Mouse (Mus musculus): ENCODE measurements around the gene Cyfip1. TPM values are rescaled to one million over a fixed set of nuclear protein-coding genes. Genes with fewer than 3 reads are reported as not detected.

Cyfip1 gene
- polyA plus RNA-seq, 1 experiment: 0.08 TPM

DNA sequence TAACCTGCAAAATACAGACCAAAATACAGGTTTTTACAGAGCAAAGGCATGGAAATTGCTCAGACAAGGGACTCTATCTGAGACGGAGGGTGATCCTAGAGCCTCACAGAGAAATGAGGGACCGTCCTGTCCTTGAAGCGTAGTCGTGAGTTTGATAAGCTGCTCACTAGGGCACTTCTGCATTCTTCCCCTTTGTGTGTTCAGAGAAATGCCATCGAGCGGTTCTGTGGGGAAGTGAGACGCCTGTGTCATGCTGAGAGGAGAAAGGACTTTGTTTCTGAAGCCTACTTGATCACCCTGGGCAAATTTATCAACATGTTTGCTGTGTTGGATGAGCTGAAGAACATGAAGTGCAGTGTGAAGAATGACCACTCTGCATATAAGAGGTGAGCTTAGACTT lies 33.2 kb downstream of the Cyfip1 start:
- H3K4me1 ChIP-seq (ENCODE audit: control insufficient read depth): no peaks in the 10 kb centered on the region
- peaks cover 15% of the 10 kb centered on the region for H3K36me3 ChIP-seq (ENCODE audit: control insufficient read depth)
- TF ChIP-seq TAL1 (IDR thresholded peaks at IDR 0.05; ENCODE audit: low read length) (no peak), GATA1 (IDR thresholded peaks at IDR 0.05; ENCODE audit: low read length) (no peak)
- H3K4me3 ChIP-seq (replicated peaks): no peak overlapping the region
- H3K9me3 ChIP-seq (ENCODE audit: control insufficient read depth, low read length): no peaks in the 10 kb centered on the region
- H3K27me3 ChIP-seq (ENCODE audit: control insufficient read depth): no peaks in the 10 kb centered on the region

DNA sequence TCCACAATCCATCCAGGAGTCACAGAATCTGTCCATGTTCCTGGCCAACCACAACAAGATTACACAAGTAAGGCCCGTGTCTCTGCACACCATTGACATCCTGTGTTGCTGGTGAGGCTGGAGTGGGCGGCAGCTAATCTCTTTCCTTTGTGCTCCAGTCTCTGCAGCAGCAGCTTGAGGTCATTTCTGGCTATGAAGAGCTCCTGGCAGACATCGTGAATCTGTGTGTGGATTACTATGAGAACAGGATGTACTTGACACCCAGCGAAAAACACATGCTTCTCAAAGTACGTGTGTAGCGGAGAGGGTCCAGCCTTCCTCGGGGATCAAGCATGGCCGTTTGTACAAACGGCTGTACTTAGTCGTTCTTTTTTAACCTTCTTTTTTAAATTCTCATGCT lies 36.2 kb downstream of the Cyfip1 start:
- no peaks in the 10 kb centered on the region for H3K4me1 ChIP-seq (ENCODE audit: control insufficient read depth)
- H3K36me3 ChIP-seq (ENCODE audit: control insufficient read depth): peaks cover 17% of the 10 kb centered on the region
- TF ChIP-seq TAL1 (IDR thresholded peaks at IDR 0.05; ENCODE audit: low read length) (no peak), GATA1 (IDR thresholded peaks at IDR 0.05; ENCODE audit: low read length) (no peak)

DNA sequence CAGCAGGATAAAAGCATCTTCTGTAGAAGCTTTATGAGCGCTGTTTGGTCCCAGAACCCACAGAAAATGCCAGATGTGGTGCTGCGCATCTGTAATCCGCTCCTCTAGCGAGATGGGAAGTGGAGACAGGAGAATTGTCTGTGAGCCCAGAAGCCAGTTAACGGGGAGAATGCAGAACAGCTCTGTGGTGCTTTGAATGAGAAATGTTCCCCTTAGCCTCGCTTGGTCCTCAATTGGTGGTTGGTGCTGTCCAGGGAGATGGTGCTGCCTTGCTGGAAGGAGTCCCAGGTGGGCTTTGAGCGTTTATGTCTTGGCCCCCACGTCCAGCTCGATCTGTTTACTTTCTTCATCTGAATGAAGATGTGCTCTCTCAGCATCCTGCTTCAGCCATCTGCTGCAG lies 39.3 kb downstream of the Cyfip1 start:
- H3K4me1 ChIP-seq (ENCODE audit: control insufficient read depth): no peaks in the 10 kb centered on the region
- H3K27me3 ChIP-seq (ENCODE audit: control insufficient read depth): no peaks in the 10 kb centered on the region
- peaks cover 10% of the 10 kb centered on the region for H3K36me3 ChIP-seq (ENCODE audit: control insufficient read depth)
- no peak overlapping the region for H3K4me3 ChIP-seq (replicated peaks)
- no peaks in the 10 kb centered on the region for H3K9me3 ChIP-seq (ENCODE audit: control insufficient read depth, low read length)
- TF ChIP-seq GATA1 (IDR thresholded peaks at IDR 0.05; ENCODE audit: low read length): no peak

More for the DNA sequence above, 36.2 kb downstream of the Cyfip1 start:
- Histone ChIP-seq H3K27me3 (ENCODE audit: control insufficient read depth) (no peaks in the 10 kb centered on the region), H3K9me3 (ENCODE audit: control insufficient read depth, low read length) (no peaks in the 10 kb centered on the region), H3K4me3 (replicated peaks) (no peak overlapping the region)

DNA sequence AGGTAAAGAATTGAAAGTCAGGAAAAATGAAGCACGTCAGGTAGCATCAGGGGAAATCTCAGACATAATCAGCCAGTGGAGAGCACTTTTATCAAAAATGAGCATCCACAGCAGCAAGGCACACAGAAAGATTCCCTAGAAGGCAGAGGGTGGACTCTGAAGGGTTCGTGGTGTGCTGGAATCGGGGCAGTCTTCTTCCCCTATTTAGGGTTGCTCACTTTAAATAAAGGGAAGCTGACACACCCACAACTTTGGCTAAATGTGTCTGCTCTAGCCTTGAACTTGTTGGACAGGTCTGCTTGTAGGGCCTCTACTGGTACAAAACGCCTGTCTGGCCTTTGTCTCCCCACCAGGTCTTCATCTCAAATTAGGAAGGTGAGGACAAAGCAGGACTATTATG lies 47.1 kb downstream of the Cyfip1 start:
- no peak overlapping the region for H3K4me3 ChIP-seq (replicated peaks)
- TF ChIP-seq TAL1 (IDR thresholded peaks at IDR 0.05; ENCODE audit: low read length) (no peak), GATA1 (IDR thresholded peaks at IDR 0.05; ENCODE audit: low read length) (no peak)
- H3K9me3 ChIP-seq (ENCODE audit: control insufficient read depth, low read length): no peaks in the 10 kb centered on the region
- peaks cover 9% of the 10 kb centered on the region for H3K36me3 ChIP-seq (ENCODE audit: control insufficient read depth)
- no peaks in the 10 kb centered on the region for H3K4me1 ChIP-seq (ENCODE audit: control insufficient read depth)
- no peaks in the 10 kb centered on the region for H3K27me3 ChIP-seq (ENCODE audit: control insufficient read depth)

DNA sequence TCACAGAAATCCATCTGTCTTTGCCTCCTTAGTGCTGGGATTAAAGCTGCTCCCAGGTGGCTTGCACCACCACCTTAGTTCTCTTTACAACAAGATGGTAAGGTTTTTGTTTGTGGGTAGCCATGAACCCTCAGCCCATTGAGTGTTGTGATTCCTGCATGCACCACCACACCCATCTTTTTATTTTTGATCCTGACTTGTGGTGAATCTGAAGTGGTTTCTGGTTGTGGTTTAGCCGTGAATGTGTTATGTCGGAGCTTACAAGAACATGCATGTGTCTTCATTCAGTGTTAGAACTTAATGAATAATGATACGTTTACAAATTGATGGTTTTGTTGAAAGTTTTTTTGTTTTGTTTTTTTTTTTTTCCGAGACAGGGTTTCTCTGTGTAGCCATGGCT lies 48.5 kb downstream of the Cyfip1 start:
- H3K9me3 ChIP-seq (ENCODE audit: control insufficient read depth, low read length): no peaks in the 10 kb centered on the region
- TF ChIP-seq TAL1 (IDR thresholded peaks at IDR 0.05; ENCODE audit: low read length) (no peak), GATA1 (IDR thresholded peaks at IDR 0.05; ENCODE audit: low read length) (no peak)

DNA sequence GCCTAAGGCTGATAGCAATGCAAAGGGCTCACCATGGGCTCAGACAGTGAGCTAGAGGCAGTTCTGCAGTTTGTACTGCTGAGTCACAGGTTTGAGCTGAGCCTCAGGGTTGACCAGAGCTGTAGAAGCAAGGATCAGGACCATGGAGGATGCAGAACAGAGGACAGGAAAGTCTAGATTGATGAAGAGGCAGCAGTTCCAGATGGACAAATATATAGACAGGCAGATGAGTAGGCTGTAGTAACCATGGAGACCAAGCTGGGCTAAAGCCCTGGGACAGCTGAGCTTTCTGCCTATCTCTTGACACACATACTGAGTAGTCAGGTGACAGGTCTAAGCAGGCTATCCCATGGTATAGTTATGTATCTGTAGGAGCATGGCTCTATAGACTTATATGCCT lies 49.2 kb downstream of the Cyfip1 start:
- H3K27me3 ChIP-seq (ENCODE audit: control insufficient read depth): no peaks in the 10 kb centered on the region
- no peaks in the 10 kb centered on the region for H3K9me3 ChIP-seq (ENCODE audit: control insufficient read depth, low read length)
- H3K4me3 ChIP-seq (replicated peaks): no peak overlapping the region
- H3K4me1 ChIP-seq (ENCODE audit: control insufficient read depth): no peaks in the 10 kb centered on the region
- TF ChIP-seq TAL1 (IDR thresholded peaks at IDR 0.05; ENCODE audit: low read length): no peak
- no peak for TF ChIP-seq GATA1 (IDR thresholded peaks at IDR 0.05; ENCODE audit: low read length)
- peaks cover 14% of the 10 kb centered on the region for H3K36me3 ChIP-seq (ENCODE audit: control insufficient read depth)

More for the DNA sequence above, 48.5 kb downstream of the Cyfip1 start:
- no peaks in the 10 kb centered on the region for H3K27me3 ChIP-seq (ENCODE audit: control insufficient read depth)
- H3K4me1 ChIP-seq (ENCODE audit: control insufficient read depth): no peaks in the 10 kb centered on the region
- no peak overlapping the region for H3K4me3 ChIP-seq (replicated peaks)
- H3K36me3 ChIP-seq (ENCODE audit: control insufficient read depth): peaks cover 14% of the 10 kb centered on the region

DNA sequence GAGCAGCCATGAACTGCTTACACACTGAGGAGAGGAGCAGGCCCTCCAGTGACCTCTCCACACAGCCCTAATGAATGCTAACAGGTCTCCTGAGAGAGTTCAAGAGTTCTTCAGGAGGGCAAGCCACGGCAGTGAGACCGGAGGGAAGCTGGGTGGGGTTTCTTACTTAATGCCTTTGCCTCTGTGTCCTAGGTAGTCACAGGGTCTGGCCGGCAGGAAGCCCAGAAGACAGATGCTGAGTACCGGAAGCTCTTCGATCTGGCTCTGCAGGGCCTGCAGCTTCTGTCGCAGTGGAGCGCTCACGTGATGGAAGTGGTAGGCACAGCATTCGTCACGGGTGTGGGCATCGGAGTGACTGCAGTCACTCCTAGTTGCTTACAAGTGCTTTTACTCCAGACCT lies 50.3 kb downstream of the Cyfip1 start:
- Histone ChIP-seq H3K4me1 (ENCODE audit: control insufficient read depth) (no peaks in the 10 kb centered on the region), H3K4me3 (replicated peaks) (no peak overlapping the region), H3K27me3 (ENCODE audit: control insufficient read depth) (no peaks in the 10 kb centered on the region), H3K36me3 (ENCODE audit: control insufficient read depth) (peaks cover 14% of the 10 kb centered on the region), H3K9me3 (ENCODE audit: control insufficient read depth, low read length) (no peaks in the 10 kb centered on the region)
- TF ChIP-seq GATA1 (IDR thresholded peaks at IDR 0.05; ENCODE audit: low read length) (no peak), TAL1 (IDR thresholded peaks at IDR 0.05; ENCODE audit: low read length) (no peak)

DNA sequence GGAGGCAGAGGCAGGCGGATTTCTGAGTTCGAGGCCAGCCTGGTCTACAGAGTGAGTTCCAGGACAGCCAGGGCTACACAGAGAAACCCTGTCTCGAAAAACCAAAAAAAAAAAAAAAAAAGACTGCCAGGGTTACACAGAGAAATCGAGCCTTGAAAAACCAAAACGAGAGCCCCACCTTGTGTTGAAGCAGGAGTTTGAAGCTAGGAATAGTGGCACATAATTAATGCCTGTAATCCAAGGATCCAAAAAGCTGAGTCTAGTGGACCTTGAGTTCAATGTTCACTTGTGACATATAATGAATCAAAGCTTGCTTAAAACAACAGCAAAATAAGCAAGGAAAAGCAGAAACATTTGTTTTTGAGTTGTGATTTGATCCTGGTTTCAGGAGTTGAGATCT lies 62.2 kb downstream of the Cyfip1 start:
- Histone ChIP-seq H3K36me3 (ENCODE audit: control insufficient read depth) (peaks cover 11% of the 10 kb centered on the region; the same call in 1 of the 2 replicates), H3K4me1 (ENCODE audit: control insufficient read depth) (no peaks in the 10 kb centered on the region), H3K4me3 (replicated peaks) (no peak overlapping the region), H3K27me3 (ENCODE audit: control insufficient read depth) (no peaks in the 10 kb centered on the region), H3K9me3 (ENCODE audit: control insufficient read depth, low read length) (no peaks in the 10 kb centered on the region)
- no peak for TF ChIP-seq TAL1 (IDR thresholded peaks at IDR 0.05; ENCODE audit: low read length)
- TF ChIP-seq GATA1 (IDR thresholded peaks at IDR 0.05; ENCODE audit: low read length): no peak

DNA sequence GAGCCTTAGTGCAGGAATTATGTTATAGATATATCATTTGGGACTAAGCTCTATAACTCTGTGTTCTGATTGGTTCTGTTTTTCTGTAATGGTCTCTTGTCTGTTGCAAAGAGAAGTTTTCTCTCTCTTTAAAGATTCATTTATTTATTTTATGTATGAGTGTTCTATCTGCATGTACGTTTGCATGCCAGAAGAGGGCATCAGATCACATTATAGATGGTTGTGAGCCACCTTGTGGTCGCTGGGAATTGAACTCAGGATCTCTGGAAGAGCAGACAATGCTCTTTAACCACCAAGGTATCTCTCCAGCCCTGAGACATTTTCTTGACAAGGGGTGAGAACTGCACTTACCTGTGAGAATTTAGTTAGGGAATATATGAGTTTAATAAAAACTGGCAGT lies 63.9 kb downstream of the Cyfip1 start:
- TF ChIP-seq GATA1 (IDR thresholded peaks at IDR 0.05; ENCODE audit: low read length) (no peak), TAL1 (IDR thresholded peaks at IDR 0.05; ENCODE audit: low read length) (no peak)
- Histone ChIP-seq H3K27me3 (ENCODE audit: control insufficient read depth) (no peaks in the 10 kb centered on the region), H3K4me3 (replicated peaks) (no peak overlapping the region), H3K36me3 (ENCODE audit: control insufficient read depth) (peaks cover 10% of the 10 kb centered on the region; the same call in 1 of the 2 replicates), H3K4me1 (ENCODE audit: control insufficient read depth) (no peaks in the 10 kb centered on the region), H3K9me3 (ENCODE audit: control insufficient read depth, low read length) (no peaks in the 10 kb centered on the region)

DNA sequence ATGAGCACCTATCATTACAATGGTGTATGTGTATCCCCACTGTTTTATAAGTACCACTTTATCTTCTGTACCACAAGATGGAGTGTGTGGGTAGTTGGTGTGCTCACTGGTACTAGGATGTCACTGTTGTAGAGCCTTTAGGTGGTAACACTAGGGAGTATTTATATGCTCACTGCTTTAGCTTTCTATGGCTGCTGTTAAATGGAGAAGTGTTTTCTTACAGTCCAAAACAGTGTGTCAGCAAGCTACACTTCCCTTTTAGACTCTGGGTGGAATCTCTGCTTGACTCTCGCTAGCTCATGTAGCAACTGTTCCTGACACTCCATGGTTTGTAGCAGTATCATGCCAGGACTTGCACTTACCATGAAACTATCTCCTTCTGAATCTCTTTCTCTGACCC lies 68.0 kb downstream of the Cyfip1 start:
- TF ChIP-seq GATA1 (IDR thresholded peaks at IDR 0.05; ENCODE audit: low read length) (no peak), TAL1 (IDR thresholded peaks at IDR 0.05; ENCODE audit: low read length) (no peak)
- H3K4me1 ChIP-seq (ENCODE audit: control insufficient read depth): no peaks in the 10 kb centered on the region; the same call in 1 of the 2 replicates
- peaks cover 12% of the 10 kb centered on the region for H3K36me3 ChIP-seq (ENCODE audit: control insufficient read depth)
- no peak overlapping the region for H3K4me3 ChIP-seq (replicated peaks)
- H3K9me3 ChIP-seq (ENCODE audit: control insufficient read depth, low read length): no peaks in the 10 kb centered on the region
- H3K27me3 ChIP-seq (ENCODE audit: control insufficient read depth): no peaks in the 10 kb centered on the region
